Mouse (Mus musculus) E14TG2a.4 (cell line): Measurements from ENCODE around the gene Psen2.

ENCODE experiments used
- H3K27me3 ChIP-seq: 2 replicates; pipeline ENCODE4 v1.6.1; 2014; ENCODE audit warnings: low read length, control low read depth; ENCODE audit not compliant: insufficient read depth
- H3K36me3 ChIP-seq: 2 replicates; pipeline ENCODE4 v1.6.1; 2014; ENCODE audit warnings: low read length, control low read depth; ENCODE audit not compliant: insufficient read depth
- H3K4me1 ChIP-seq: replicated peaks from 2 replicates; pipeline ENCODE4 v1.6.1; 2014; ENCODE audit warnings: low read depth, low read length, control low read depth
- H3K4me3 ChIP-seq: replicated peaks from 2 replicates; pipeline ENCODE4 v1.5.1; 2014; ENCODE audit warnings: mild to moderate bottlenecking, low read length
- H3K9me3 ChIP-seq: 2 replicates; pipeline ENCODE4 v1.6.1; 2014; ENCODE audit warnings: low read length, control low read depth
- CTCF ChIP-seq: conservative IDR thresholded peaks from 2 replicates; pipeline ENCODE4 v1.5.1; 2014; ENCODE audit warnings: low read length
- NANOG ChIP-seq: IDR thresholded peaks from 2 replicates; pipeline ENCODE4 v1.6.1; 2014; ENCODE audit warnings: borderline replicate concordance, low read length, mixed read lengths
- POU5F1 ChIP-seq: IDR thresholded peaks from 2 replicates; pipeline ENCODE4 v1.6.1; 2014; ENCODE audit warnings: low read length, borderline replicate concordance

Psen2 gene

DNA sequence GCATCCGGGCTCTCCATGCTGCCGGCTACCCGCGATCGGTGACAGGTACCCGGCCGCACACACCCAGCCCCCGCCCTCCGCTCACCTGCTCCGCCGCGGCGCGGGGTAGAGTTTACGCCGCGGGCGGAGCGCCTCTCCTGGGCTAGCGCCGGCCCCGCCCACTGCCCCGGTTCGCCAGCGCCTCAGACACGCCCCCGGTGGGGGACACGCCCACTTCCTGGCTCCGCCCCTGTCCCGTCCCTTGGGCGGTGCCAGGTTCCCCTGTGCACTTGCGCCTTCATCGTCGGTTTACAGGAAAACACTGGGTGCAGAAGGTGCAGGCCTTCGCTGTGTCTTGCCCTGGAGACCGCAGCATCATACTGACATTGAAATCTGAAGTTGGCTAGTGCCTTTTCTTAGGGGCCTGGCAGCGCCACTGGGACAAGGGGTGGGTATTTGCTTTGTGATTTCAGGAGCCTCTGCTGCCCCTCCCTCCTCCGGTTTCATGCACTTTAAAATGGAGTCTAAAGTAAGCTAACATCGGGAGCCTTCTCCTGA is 7.0 kb downstream of the Psen2 start:
- Histone ChIP-seq H3K4me3 (peak overlapping the region; percentile 91), H3K36me3 (no peaks in the 10 kb centered on the region), H3K27me3 (peaks cover 9% of the 10 kb centered on the region), H3K4me1 (peaks cover 27% of the 10 kb centered on the region), H3K9me3 (no peaks in the 10 kb centered on the region)
- no peak for TF ChIP-seq CTCF
- no peak for TF ChIP-seq POU5F1
- no peak for TF ChIP-seq NANOG

- H3K36me3 ChIP-seq, result no peaks in the 10 kb centered on the region
Observed at GRCm38 (mm10) chr1:180255294-180256117, 7.7 kb downstream of the Psen2 start.

DNA sequence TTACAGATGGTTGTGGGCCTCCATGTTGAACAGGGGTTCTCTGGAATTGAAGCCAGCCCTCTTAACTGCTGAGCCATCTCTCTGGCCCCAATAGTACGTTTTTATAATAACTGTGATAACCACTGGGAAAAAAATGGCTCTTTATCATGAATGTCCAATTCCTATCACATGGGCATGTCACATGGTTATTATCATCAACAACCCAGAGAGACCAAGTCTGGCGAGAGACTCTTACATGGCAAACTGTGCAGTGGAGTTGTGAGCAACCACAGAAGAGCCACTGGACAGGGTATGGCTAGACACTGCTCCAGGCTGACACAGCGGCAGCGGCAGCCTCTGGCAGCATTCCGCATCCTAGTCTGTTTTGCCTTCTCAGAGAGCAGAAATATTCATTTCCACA is 8.9 kb downstream of the Psen2 start:
- TF ChIP-seq POU5F1 (no peak), NANOG (no peak), CTCF (no peak)
- H3K4me3 ChIP-seq, result no peak overlapping the region
- H3K27me3 ChIP-seq, result peaks cover 9% of the 10 kb centered on the region
- H3K36me3 ChIP-seq, result no peaks in the 10 kb centered on the region
- peaks cover 41% of the 10 kb centered on the region for H3K4me1 ChIP-seq
- H3K9me3 ChIP-seq, result no peaks in the 10 kb centered on the region

More at GRCm38 (mm10) chr1:180255294-180256117, 7.7 kb downstream of the Psen2 start:
- Histone ChIP-seq H3K27me3 (peaks cover 9% of the 10 kb centered on the region), H3K4me3 (peak overlapping the region; percentile 91), H3K4me1 (peaks cover 32% of the 10 kb centered on the region), H3K9me3 (no peaks in the 10 kb centered on the region)
- TF ChIP-seq POU5F1 (no peak), NANOG (no peak), CTCF (no peak)

DNA sequence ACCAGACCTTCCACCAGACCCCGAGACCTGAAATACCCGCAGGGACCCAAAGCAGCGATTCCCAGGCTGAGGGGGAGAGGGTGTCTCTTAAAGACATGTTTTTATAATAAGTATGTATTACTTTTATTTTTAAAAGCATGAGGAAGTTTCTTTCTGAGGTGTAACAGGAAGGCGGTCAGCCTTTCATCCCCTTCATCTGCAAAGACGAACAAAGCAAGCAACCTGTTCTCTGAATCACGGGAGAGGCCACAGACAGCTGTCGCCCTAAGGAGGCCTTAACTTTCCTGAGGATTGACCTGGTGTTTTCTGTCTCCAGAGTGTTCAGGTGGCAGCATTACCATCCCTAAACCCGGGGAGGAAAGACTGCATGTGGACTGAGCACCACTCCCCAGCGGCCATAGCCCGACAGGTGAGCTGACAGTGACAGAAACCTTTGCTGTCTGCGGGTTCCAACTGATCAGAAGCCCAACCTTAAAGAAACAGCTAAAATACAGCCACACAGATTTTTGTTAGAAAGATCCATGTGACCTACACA is 10.5 kb downstream of the Psen2 start:
- Histone ChIP-seq H3K4me3 (no peak overlapping the region), H3K4me1 (peaks cover 41% of the 10 kb centered on the region), H3K9me3 (no peaks in the 10 kb centered on the region), H3K36me3 (no peaks in the 10 kb centered on the region), H3K27me3 (peaks cover 9% of the 10 kb centered on the region)
- TF ChIP-seq NANOG (no peak), CTCF (no peak), POU5F1 (no peak)

DNA sequence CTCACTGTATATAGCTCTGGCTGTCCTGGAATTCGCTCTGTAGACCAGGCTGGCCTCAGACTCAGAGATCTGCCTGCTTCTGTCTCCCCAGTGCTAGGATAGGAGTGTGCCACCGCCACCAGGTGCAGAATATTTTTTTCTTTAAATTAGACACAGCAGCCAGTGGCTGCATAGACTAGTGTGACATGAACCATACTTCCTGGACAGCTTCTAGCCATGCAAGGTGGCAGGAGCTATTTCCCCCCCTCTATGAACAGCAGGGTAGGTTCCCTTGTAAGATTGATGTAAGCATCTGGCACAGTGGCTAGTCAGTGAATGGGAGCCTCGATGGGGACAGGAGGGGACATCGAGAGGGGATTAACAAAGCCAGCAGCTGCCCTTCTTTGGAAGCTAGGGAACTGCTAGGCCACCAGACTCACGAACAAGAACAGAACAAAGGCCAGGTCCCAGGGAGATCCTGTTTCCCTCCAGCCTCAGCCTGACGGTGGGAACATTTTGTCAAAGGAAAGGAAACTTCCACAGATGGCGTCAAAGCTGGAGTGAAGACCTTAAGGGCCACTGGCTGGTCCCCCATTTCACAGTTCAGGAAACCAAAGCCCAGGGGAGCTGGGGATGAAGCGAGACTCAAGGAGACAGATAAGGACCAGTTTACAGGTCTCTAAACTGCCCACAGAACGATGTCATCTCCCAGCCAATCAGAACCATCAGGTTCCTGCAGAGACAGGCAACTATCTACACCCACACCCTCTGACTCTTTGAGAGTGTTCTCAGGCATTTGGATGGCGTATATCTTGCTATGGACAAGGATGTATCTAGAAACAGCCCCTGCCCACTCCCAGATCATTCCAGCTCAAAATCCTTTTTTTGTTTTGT is 11.8 kb downstream of the Psen2 start:
- Histone ChIP-seq H3K36me3 (no peaks in the 10 kb centered on the region), H3K4me3 (no peak overlapping the region), H3K4me1 (peaks cover 35% of the 10 kb centered on the region), H3K9me3 (no peaks in the 10 kb centered on the region), H3K27me3 (peaks cover 9% of the 10 kb centered on the region)
- TF ChIP-seq NANOG (peak; percentile 31; the same call in 1 of the 2 replicates), POU5F1 (no peak)

- H3K4me1 ChIP-seq, result peaks cover 32% of the 10 kb centered on the region
- H3K27me3 ChIP-seq, result peaks cover 9% of the 10 kb centered on the region
- TF ChIP-seq NANOG (no peak), POU5F1 (no peak), CTCF (no peak)
- no peaks in the 10 kb centered on the region for H3K9me3 ChIP-seq
- no peak overlapping the region for H3K4me3 ChIP-seq
- H3K36me3 ChIP-seq, result no peaks in the 10 kb centered on the region
Observed at GRCm38 (mm10) chr1:180250441-180250830, 12.8 kb downstream of the Psen2 start.

DNA sequence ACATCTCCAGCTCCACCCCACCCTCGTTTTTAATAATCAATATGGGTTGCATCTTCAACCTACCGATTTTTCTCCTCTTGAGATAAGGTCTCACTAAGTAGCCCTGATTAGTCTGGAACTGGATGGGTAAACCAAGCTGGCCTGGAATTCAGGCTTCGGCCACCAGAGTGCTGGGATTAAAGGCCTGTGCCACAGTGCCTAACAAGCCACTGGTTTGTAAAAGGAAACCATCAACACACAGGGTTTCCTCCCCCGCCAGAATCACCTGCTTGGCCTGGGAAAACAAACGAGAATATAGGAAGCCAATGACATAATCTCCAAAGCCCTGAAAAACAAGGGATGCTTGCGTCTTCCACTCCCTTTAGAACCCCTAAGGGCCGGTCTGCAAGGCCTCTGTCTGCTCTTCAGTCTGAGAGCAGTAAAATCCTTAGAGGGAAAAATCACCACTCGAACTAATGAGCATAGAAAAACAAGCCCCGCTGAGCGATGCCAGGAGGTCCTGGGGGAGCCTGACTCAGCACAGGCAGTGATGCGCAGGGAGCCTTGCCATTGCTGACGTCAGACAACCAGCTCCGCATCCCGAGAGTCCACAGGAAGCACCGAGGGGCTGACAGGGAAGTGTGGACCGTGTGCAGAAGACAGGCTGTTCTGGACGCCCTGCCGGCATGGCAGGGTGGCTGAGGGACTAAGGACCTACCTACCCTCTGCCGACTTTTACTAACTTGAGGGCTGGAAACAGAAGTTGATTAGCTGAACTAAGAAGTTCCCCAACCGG is 13.4 kb downstream of the Psen2 start:
- no peak overlapping the region for H3K4me3 ChIP-seq
- no peaks in the 10 kb centered on the region for H3K9me3 ChIP-seq
- TF ChIP-seq NANOG, result no peak
- no peak for TF ChIP-seq CTCF
- no peak for TF ChIP-seq POU5F1
- H3K4me1 ChIP-seq, result peaks cover 26% of the 10 kb centered on the region
- peaks cover 9% of the 10 kb centered on the region for H3K27me3 ChIP-seq
- no peaks in the 10 kb centered on the region for H3K36me3 ChIP-seq
